Mouse (Mus musculus): ENCODE measurements around the gene Cux1.

DNA sequence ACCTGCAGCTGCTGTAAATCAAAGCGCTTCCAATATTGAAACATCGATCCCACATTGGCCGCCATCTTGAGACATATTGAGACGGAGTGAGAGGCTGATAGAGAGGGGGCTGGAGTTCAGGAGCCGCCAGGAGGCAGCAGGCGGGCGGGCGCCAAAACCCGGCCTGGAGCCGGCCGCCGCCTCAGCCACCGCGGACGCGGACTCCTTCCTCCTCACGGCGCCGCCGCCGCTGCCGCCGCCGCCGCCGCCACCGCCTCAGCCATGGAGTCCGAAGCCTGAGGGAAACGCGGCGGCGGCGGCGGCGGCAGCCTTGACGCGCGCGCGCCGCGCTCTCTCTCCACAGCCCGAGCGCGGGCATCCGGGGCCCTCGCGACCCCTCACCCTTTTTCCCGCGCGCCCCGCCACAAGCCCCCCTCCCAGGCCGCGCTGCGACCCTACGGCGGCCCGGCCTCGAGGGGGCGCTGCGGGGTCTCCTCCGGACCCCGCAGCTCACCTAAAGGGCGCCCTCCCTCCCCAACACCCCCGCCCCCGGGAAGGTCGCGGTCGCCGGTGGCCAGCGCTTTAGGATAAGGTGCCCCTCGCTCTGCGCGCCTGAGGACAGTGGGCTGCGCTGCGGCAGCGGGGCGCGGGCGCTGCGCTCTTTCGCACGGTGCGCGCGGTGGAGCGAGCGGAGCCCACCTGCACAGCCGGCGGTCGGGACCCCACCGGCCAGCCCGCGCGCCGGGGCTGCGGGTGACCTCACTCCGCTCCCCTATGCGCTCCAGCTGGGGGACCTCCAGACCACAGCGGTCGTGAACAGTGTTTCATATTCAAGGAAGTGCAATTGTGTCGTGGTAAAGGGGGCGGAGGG, at the start of gene Cux1:
- TF ChIP-seq GATA1 (IDR thresholded peaks at IDR 0.05; ENCODE audit: borderline replicate concordance, low read length) (no peak), FLI1 (IDR thresholded peaks at IDR 0.05; ENCODE audit: low read length) (no peak)
